Mouse (Mus musculus) lung, embryonic 16.5 days (tissue): ENCODE data around the gene Slc16a2. TPM values are rescaled to one million over a fixed set of nuclear protein-coding genes. Genes with fewer than 3 reads are reported as not detected.

Experiments
- ATAC-seq: fragments of 200-750 bp; cut with Nextera tagmentation; 2 replicates; pipeline ENCODE4 v1.8.0; 2017; ENCODE audit warnings: low read depth, mild to moderate bottlenecking, moderate library complexity
- H3K27ac ChIP-seq: fragments of 300-500 bp; sonication (generic); 2 replicates; pipeline ENCODE4 v1.5.1; 2014; ENCODE audit warnings: mild to moderate bottlenecking, control low read depth, low read length
- H3K27me3 ChIP-seq: fragments of 300-500 bp; sonication (generic); 2 replicates; pipeline ENCODE4 v1.6.1; 2014; ENCODE audit warnings: low read depth, low read length, mixed read lengths; ENCODE audit not compliant: control insufficient read depth, insufficient read depth
- H3K36me3 ChIP-seq: fragments of 300-500 bp; sonication (generic); 2 replicates; pipeline ENCODE4 v1.6.1; 2014; ENCODE audit warnings: low read length; ENCODE audit not compliant: control insufficient read depth, insufficient read depth
- H3K4me1 ChIP-seq: fragments of 300-500 bp; sonication (generic); replicated peaks from 2 replicates; pipeline ENCODE4 v1.6.1; 2014; ENCODE audit warnings: low read length, mixed read lengths; ENCODE audit not compliant: control insufficient read depth, insufficient read depth
- H3K4me2 ChIP-seq: fragments of 300-500 bp; sonication (generic); 2 replicates; pipeline ENCODE4 v1.6.1; 2014; ENCODE audit warnings: low read depth, low read length, control low read depth
- H3K4me3 ChIP-seq: fragments of 300-500 bp; sonication (generic); 2 replicates; pipeline ENCODE4 v1.5.1; 2014; ENCODE audit warnings: mild to moderate bottlenecking, low read length, control low read depth
- H3K9ac ChIP-seq: fragments of 300-500 bp; sonication (generic); 2 replicates; pipeline ENCODE4 v1.6.1; 2014; ENCODE audit warnings: low read length, control low read depth
- H3K9me3 ChIP-seq: fragments of 300-500 bp; sonication (generic); 2 replicates; pipeline ENCODE4 v1.6.1; 2016; ENCODE audit warnings: low read length; ENCODE audit not compliant: control insufficient read depth
- WGBS: fragments of 180-500 bp; shearing (Covaris S2); extraction: QIAGEN DNeasy Blood & Tissue Kit; methylation state at CpG from one replicate; pipeline ENCODE4 v1.1.7; 2014; 5-methylcytosine and 5-hydroxymethylcytosine counted together
- polyA plus RNA-seq: library from polyadenylated mRNA; unstranded; fragments of >200 nt; fragmentation: Nextera tagmentation; extraction: Ambion mirVana; gene quantifications from 2 replicates; pipeline ENCODE4 v1.2.1, GENCODE M21; 2015

The Slc16a2 gene
- polyA plus RNA-seq, 1 experiment from 2014 or later = 22.9 TPM

DNA sequence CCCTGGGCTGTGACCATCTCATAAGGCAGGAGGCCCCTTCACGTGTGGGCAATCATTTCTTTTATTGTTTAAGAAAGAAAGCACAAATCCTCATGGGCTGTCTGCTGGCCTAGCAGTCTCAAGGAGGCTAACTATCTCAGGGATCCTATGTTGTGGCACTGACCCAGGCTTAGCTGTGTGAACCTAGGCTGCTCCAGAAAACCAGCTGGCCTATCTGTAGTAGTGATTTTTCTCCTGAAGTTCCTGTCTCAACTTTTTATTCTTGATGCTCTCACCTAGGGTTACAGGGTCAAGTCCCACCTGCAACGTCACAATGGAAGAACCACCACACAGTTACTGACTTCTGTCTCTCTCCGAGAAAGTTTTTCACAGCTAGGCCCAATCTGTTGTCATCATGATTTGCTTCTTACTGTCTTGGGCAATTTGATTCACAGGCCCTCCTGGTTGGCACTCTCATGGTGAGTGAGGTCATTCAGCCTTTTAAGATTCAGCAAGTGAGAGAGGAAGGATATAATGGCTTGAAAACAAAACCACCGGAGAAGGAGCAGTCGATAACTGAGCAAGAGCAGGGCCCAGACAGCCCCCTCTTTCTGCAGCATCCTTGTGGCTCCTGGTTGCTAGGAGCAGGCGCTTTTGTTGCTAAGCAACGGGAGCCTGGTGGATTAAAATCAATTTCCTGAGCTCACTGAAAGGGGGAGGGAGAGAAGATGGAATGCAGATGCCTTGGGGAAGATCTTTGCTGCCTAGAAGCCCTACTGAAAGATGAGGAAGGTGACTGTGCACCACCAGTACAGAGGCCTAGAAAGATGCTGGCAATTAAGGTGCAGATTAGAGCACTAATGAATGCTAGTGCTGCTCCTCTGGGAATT lies 77.4 kb downstream of the Slc16a2 start:
- Histone ChIP-seq H3K36me3 (no peaks in the 10 kb centered on the region), H3K27ac (no peak overlapping the region), H3K4me2 (no peak overlapping the region), H3K4me1 (0 out of 2 replicates have a peak, but pooled peaks cover 4% of the 10 kb centered on the region), H3K9me3 (no peaks in the 10 kb centered on the region), H3K27me3 (peaks cover 25% of the 10 kb centered on the region), H3K4me3 (no peak overlapping the region), H3K9ac (no peak overlapping the region)
- WGBS = 58% methylated on average over 7 of the region's 7 CpGs
- ATAC-seq = no peak

DNA sequence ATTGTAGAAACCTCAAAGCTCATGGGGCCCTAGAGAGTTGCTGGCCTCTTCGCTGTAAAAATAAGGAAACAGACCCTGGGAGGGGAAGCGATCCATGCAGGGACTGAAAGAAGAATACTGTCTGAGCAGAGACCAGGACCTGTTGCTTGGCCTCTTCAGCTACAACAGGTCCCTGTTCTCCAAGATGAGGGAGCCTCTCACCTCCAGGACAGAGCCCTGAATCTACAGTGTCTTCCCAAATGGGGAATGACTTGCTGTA lies 79.8 kb downstream of the Slc16a2 start:
- Histone ChIP-seq H3K4me2 (no peak overlapping the region), H3K27ac (peak overlapping the region; percentile 33), H3K4me1 (0 out of 2 replicates have a peak, but pooled peaks cover 4% of the 10 kb centered on the region), H3K4me3 (no peak overlapping the region), H3K36me3 (no peaks in the 10 kb centered on the region), H3K9ac (no peak overlapping the region), H3K9me3 (no peaks in the 10 kb centered on the region), H3K27me3 (peaks cover 32% of the 10 kb centered on the region)
- ATAC-seq = no peak
- WGBS = 58% methylated on average over 2 of the region's 2 CpGs

DNA sequence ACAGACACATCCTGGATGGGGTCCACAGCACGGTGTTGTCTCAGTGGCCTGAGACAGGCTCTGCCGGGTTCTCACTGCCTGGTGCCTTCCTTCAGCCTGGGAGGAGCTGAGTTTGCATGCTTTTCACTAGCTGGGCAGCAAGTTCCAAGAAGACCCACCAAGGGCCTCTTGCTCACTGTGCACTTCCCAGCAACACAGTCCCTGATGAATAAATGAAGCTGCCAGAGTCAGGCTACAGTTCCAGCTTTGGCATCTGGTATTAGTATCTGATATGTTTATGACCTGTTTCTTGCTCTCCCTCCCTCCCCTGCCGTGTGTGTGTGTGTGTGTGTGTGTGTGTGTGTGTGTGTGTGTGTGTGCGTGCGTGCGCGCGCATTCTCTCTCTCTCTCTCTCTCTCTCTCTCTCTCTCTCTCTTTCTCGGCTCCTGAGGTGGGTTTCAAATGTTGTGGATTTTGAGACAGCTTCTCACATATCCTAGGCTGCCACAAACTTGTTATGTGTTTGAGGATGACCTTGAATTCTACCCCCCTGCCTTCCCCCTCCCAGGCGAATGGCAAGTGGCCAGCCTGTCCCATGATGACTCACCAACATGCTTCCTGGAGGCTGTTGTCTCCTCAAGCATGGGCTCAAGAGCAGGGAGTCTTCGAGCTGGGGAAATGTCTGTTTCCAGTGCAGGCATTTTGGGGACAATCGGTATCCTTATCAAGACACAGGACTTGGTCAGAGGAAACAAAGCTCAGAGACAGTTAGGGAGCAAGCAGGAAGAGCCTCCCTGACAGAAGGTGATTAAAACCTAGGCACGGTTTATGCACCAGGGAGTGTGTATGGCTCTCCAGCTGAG lies 80.3 kb downstream of the Slc16a2 start:
- Histone ChIP-seq H3K9me3 (no peaks in the 10 kb centered on the region), H3K4me2 (no peak overlapping the region), H3K36me3 (no peaks in the 10 kb centered on the region), H3K27me3 (peaks cover 29% of the 10 kb centered on the region), H3K4me1 (0 out of 2 replicates have a peak, but pooled peaks cover 4% of the 10 kb centered on the region), H3K4me3 (no peak overlapping the region), H3K27ac (peak overlapping the region; percentile 33), H3K9ac (no peak overlapping the region)
- peak; percentile 54 for ATAC-seq
- 49% methylated on average over 6 of the region's 13 CpGs for WGBS

DNA sequence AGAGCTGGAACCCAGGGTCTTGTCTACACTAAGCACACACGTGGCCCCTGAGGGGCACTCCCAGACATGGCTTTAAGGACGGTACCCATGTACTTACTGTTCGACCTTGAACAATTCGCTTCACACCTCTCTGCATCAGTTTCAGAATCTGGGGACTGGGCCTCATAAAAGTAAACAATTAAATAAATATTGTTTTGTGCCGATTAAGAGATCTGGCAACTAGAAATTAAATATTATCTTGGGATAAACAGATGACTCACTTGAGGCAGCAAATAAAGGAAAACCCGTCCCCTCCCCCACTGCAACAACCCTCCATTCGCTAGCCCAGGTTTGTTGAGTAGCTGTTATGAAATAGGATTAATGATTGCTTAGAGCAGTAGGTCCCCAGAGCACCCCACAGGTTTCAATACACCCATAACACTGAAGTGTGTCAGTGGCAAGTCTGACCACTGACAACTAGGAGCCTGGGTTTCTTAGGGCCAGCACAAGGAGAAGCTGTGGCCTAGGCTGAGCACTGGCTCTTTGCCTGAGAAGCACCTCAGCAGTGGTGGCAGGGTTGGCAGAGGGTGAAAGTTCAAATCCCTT lies 87.7 kb downstream of the Slc16a2 start:
- ATAC-seq = peak; percentile 31; the same call in 1 of the 2 replicates
- H3K4me1 ChIP-seq = 0 out of 2 replicates have a peak, but pooled peaks cover 3% of the 10 kb centered on the region
- no peak overlapping the region for H3K4me3 ChIP-seq
- no peaks in the 10 kb centered on the region for H3K36me3 ChIP-seq
- no peak overlapping the region for H3K27ac ChIP-seq
- H3K27me3 ChIP-seq = peaks cover 25% of the 10 kb centered on the region
- no peak overlapping the region for H3K9ac ChIP-seq
- no peak overlapping the region for H3K4me2 ChIP-seq
- H3K9me3 ChIP-seq = no peaks in the 10 kb centered on the region
- WGBS = 54% methylated on average over 7 of the region's 7 CpGs

DNA sequence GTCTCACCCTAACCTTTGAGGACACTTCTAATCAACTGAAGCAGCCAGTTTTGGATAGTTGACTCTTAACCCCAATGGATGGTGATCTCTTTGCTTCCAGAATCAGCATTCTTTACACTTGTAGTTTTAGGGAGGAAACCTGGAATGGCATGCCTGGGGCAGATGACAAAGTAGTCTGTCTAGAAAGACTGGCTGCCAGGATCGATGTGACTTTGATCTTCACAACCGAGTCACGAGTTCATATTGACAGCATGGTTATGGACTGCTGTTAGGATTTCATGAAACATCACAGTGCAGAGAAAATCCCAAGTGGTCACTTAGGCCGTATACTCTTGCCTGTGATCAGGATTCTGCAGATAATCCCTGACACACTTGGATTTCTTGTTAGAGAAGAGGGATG lies 88.7 kb downstream of the Slc16a2 start:
- H3K4me2 ChIP-seq = no peak overlapping the region
- 63% methylated on average over 4 of the region's 4 CpGs for WGBS
- no peak overlapping the region for H3K27ac ChIP-seq
- no peaks in the 10 kb centered on the region for H3K36me3 ChIP-seq
- peaks cover 23% of the 10 kb centered on the region for H3K27me3 ChIP-seq
- 0 out of 2 replicates have a peak, but pooled peaks cover 3% of the 10 kb centered on the region for H3K4me1 ChIP-seq
- no peaks in the 10 kb centered on the region for H3K9me3 ChIP-seq
- no peak overlapping the region for H3K9ac ChIP-seq
- no peak for ATAC-seq
- no peak overlapping the region for H3K4me3 ChIP-seq

DNA sequence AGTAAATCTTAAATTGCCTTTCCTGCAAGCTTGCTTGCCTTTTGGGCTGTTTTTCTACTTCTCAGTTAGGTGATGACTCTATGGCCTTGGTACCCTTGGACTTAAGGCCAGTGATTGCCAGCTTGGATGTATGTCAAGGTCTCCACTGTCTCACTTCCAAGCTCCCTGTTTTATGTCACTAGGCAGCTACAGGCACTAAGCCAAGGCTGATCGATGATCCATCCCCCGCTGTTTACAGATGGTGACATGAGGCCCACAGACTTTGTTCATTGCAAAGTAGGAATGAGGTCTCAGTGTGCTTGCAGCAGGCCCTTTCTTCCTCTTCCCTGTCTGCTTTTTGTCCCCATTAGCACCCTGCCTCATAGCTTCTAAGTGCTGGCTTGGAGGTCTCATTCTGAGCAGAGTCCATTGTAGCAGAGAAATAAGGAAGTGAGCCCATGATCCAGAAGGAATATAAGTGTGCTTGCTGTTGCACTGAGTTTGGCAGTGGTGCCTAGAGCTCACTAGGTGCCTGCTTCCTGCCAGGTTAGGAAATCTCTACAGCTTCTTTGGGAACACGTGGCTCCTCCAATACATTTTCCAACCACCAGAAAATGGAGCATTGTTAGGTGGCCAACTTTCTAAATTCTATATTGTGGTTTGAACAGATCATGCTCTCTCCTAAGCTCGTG lies 89.6 kb downstream of the Slc16a2 start:
- Histone ChIP-seq H3K36me3 (no peaks in the 10 kb centered on the region), H3K4me3 (no peak overlapping the region), H3K4me1 (0 out of 2 replicates have a peak, but pooled peaks cover 3% of the 10 kb centered on the region), H3K4me2 (no peak overlapping the region), H3K27me3 (peaks cover 19% of the 10 kb centered on the region), H3K9ac (no peak overlapping the region), H3K9me3 (no peaks in the 10 kb centered on the region), H3K27ac (no peak overlapping the region)
- no peak for ATAC-seq
- WGBS = 52% methylated on average over 4 of the region's 4 CpGs

DNA sequence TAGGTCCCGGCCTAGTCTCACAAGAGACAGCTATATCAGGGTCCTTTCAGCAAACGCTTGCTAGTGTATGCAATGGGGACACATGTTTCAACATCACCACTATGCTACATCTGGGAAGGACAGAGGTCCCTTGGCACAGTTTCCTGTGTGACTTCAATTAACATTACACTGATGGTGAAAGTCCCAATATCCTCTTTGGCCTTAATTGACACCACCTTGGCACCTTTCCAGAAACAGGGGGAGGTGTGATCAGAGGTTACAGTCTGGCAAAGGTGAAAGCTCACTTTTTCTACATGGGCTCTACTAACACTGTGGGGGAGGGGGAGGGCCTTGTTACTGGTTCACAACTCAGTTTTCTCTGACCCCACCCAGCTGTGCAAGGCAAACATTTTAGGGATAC lies 99.3 kb downstream of the Slc16a2 start:
- no peak overlapping the region for H3K4me2 ChIP-seq
- no peaks in the 10 kb centered on the region for H3K4me1 ChIP-seq
- H3K27me3 ChIP-seq = peaks cover 13% of the 10 kb centered on the region

DNA sequence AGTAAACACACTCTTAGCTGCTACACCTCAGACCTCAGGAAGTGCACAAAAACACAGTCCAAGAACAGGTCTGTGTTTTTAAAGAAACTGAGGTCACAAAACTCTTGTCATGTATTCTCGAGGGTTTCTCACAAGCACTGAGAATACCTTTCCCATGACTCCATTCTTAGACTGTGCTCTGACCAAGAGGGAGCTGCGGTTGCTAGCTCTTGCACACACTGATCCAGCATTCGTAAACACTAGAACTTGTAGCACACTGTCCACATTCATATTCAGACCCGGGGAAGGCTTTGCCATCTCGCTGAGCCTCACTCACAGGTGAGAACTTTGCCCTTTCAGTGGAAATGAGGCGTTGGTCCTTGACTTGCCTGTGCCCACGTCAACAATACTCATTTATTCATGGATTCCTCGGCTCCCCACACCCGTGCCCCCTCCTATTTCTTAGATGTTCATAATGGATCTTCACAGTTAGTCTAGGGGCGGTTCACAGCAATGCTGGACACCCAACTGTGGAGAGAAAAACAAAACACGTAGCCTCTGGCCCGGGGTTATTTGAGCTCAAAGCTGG lies 102.1 kb downstream of the Slc16a2 start:
- no peaks in the 10 kb centered on the region for H3K36me3 ChIP-seq
- H3K4me1 ChIP-seq = no peaks in the 10 kb centered on the region
- no peak for ATAC-seq
- H3K4me2 ChIP-seq = no peak overlapping the region
- H3K9ac ChIP-seq = no peak overlapping the region
- no peak overlapping the region for H3K4me3 ChIP-seq
- no peak overlapping the region for H3K27ac ChIP-seq
- peaks cover 11% of the 10 kb centered on the region for H3K27me3 ChIP-seq
- H3K9me3 ChIP-seq = no peaks in the 10 kb centered on the region
- 38% methylated on average over 12 of the region's 12 CpGs for WGBS

More for the DNA sequence above, 99.3 kb downstream of the Slc16a2 start:
- H3K36me3 ChIP-seq = no peaks in the 10 kb centered on the region
- WGBS = 52% methylated on average over 2 of the region's 2 CpGs
- no peak overlapping the region for H3K4me3 ChIP-seq
- no peak overlapping the region for H3K9ac ChIP-seq
- H3K27ac ChIP-seq = no peak overlapping the region
- ATAC-seq = no peak
- H3K9me3 ChIP-seq = no peaks in the 10 kb centered on the region
